Mouse (Mus musculus) heart, embryonic 14.5 days (tissue): ENCODE data around the gene Olfr316. TPM values are rescaled to one million over a fixed set of nuclear protein-coding genes. Genes with fewer than 3 reads are reported as not detected.
"Not testable (repeated sequence)": the region's sequence is repeated elsewhere in the genome, so short reads cannot be mapped to it uniquely, and the experiment has no call there.

Experiments
- ATAC-seq: fragments of 200-750 bp; cut with Nextera tagmentation; 2 replicates; pipeline ENCODE4 v1.8.0; 2017; ENCODE audit warnings: low read depth, moderate TSS enrichment; ENCODE audit not compliant: insufficient number of reproducible peaks, insufficient read depth, low FRiP score
- H3K27ac ChIP-seq, 2 experiments: fragments of 200-500 bp in 1 of 2; fragments of 300-500 bp in 1 of 2; sonication (generic) in 1 of 2; replicated peaks in 1 of 2; 2 replicates each; pipeline ENCODE4 v1.5.1; 2012 to 2014; ENCODE audit warnings: low read depth in 2 of 2, low read length in 2 of 2, control low read depth in 1 of 2, mild to moderate bottlenecking in 1 of 2, mixed read lengths in 1 of 2; ENCODE audit not compliant: control insufficient read depth in 1 of 2, insufficient read depth in 1 of 2
- H3K27me3 ChIP-seq: fragments of 300-500 bp; sonication (generic); 2 replicates; pipeline ENCODE4 v1.6.1; 2014; ENCODE audit warnings: mild to moderate bottlenecking, low read length, control low read depth; ENCODE audit not compliant: control insufficient read depth, insufficient read depth
- H3K36me3 ChIP-seq: fragments of 300-500 bp; sonication (generic); 2 replicates; pipeline ENCODE4 v1.6.1; 2014; ENCODE audit warnings: mild to moderate bottlenecking, control low read depth, low read length, mixed read lengths; ENCODE audit not compliant: control insufficient read depth, insufficient read depth
- H3K4me1 ChIP-seq, 2 experiments: fragments of 200-500 bp in 1 of 2; fragments of 300-500 bp in 1 of 2; sonication (generic) in 1 of 2; 2 replicates each; pipeline ENCODE4 v1.6.1; 2012 to 2014; ENCODE audit warnings: low read length in 2 of 2, control low read depth in 1 of 2, mixed read lengths in 1 of 2; ENCODE audit not compliant: control insufficient read depth in 2 of 2, insufficient read depth in 2 of 2
- H3K4me2 ChIP-seq: fragments of 300-500 bp; sonication (generic); 2 replicates; pipeline ENCODE4 v1.6.1; 2014; ENCODE audit warnings: mild to moderate bottlenecking, low read length
- H3K4me3 ChIP-seq, 2 experiments: fragments of 200-500 bp in 1 of 2; fragments of 300-500 bp in 1 of 2; sonication (generic) in 1 of 2; 2 replicates each; pipeline ENCODE4 v1.5.1; 2012 to 2014; ENCODE audit warnings: low read length in 2 of 2, mild to moderate bottlenecking in 2 of 2, control low read depth in 1 of 2, low read depth in 1 of 2, moderate library complexity in 1 of 2; ENCODE audit not compliant: control insufficient read depth in 1 of 2, insufficient read depth in 1 of 2
- H3K9ac ChIP-seq: fragments of 300-500 bp; sonication (generic); 2 replicates; pipeline ENCODE4 v1.6.1; 2014; ENCODE audit warnings: mild to moderate bottlenecking, low read length
- H3K9me3 ChIP-seq: fragments of 300-500 bp; sonication (generic); 2 replicates; pipeline ENCODE4 v1.6.1; 2016; ENCODE audit warnings: low read length, control low read depth; ENCODE audit not compliant: control insufficient read depth
- WGBS: fragments of 180-500 bp; shearing (Covaris S2); extraction: QIAGEN DNeasy Blood & Tissue Kit; methylation state at CpG from one replicate; pipeline ENCODE4 v1.1.7; 2014; 5-methylcytosine and 5-hydroxymethylcytosine counted together
- polyA plus RNA-seq: library from polyadenylated mRNA; unstranded; fragments of >200 nt; fragmentation: Nextera tagmentation; extraction: Ambion mirVana; gene quantifications from 2 replicates; pipeline ENCODE4 v1.2.1, GENCODE M21; 2014

Gene Olfr316
- polyA plus RNA-seq, result not detected in 2 replicates

DNA sequence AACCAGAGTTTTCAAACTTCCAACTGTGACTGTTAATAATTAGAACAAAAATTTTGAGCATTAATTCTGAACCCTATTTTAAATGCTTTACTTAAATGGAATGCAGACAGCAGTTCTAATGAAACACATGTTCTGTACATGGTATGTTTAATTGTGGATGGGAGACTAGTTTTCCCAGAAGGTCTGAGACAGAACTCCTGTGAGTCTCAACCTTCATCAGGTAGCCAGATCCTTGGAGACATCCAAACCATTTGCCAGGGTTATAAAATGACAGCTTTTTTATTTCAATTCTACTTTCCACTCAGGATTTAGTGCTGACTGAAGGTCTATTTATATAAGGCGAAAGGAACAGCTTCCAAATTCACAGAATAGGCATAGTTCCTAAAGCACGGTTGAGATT lies at the start of gene Olfr316:
Olfr316 (plus strand) TSS at position 301 of the 400 bp plus-strand sequence.
- WGBS, result 74% methylated on average over 2 of the region's 2 CpGs

DNA sequence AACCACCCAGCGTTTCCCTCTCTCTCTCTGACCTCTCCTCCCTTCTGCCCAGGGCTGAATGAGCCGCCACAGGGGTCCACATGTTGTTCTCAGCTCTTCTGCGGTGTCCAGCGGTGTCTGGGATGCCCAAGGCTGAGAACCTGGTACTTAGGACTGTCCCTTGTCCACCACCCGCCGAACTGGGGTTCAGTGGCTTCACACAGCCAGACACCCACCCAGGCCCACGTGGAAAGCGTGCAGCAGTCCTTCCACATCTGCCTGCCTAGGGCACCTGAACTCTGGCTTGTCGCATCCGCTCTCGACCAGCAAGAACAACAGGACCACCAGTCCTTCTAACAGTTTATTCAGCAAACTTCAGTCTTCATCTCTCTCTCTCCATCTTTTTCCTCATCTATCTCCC lies 43.4 kb upstream of the Olfr316 start:
- Histone ChIP-seq H3K4me1 (no peaks in the 10 kb centered on the region), H3K36me3 (no peaks in the 10 kb centered on the region), H3K4me3 (no peak overlapping the region), H3K9me3 (no peaks in the 10 kb centered on the region), H3K27ac (no peak overlapping the region), H3K9ac (no peak overlapping the region), H3K27me3 (no peaks in the 10 kb centered on the region), H3K4me2 (no peak overlapping the region)
- whole genome bisulfite sequencing, result 71% methylated on average over 11 of the region's 11 CpGs
- ATAC-seq, result no peak

More for the DNA sequence above, at the start of gene Olfr316:
- Histone ChIP-seq H3K36me3 (no peaks in the 10 kb centered on the region), H3K27me3 (no peaks in the 10 kb centered on the region), H3K4me3 (no peak within 1 kb of the TSS), H3K9ac (no peak within 1 kb of the TSS), H3K4me1 (no peaks in the 10 kb centered on the region), H3K9me3 (no peaks in the 10 kb centered on the region), H3K27ac (no peak within 1 kb of the TSS), H3K4me2 (no peak within 1 kb of the TSS)
- ATAC-seq, result no peak

DNA sequence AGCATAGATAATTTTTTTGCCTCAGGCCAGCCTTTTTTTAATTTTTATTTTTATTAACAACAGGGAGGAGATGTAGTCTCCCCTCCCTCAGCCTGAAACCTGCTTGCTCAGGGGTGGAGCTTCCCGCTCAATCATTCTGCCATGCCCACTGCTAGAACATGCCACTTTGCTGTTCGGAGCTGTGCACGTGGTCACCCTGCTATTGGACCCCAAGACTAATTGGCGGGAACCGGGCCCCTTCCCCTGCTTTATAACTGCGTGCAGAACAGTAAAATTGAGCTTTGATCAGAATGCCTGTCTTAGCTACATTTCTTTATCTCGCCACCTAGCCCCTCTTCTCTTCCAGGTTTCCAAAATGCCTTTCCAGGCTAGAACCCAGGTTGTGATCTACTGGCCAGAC lies 34.8 kb upstream of the Olfr316 start:
- not testable (repeated sequence) for ATAC-seq, H3K4me2 ChIP-seq, H3K9ac ChIP-seq, H3K4me3 ChIP-seq, H3K27ac ChIP-seq, H3K36me3 ChIP-seq, H3K4me1 ChIP-seq, H3K27me3 ChIP-seq, H3K9me3 ChIP-seq
- WGBS, result 92% methylated on average over 6 of the region's 7 CpGs

DNA sequence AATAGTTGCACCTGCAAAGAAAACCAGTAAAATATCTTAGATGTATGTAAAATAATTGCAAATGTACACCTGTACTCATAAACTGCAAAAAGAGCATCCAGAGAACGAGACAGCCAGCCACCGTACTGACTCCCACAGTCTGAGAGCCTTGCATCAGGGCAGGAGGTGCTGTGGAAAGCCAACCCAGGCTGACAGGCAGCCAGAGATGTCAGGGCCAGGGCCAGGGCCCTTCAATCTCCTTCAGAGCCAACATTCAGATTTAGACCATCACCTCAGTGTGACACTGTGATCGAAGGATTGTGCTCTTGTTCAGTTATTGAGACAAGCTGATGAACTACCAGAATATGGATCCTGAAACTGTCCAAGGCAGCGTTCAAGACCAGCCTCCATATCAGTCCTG lies 32.8 kb upstream of the Olfr316 start:
- H3K27me3 ChIP-seq, result no peaks in the 10 kb centered on the region
- H3K4me2 ChIP-seq, result no peak overlapping the region
- no peaks in the 10 kb centered on the region for H3K9me3 ChIP-seq
- WGBS, result 79% methylated on average over 4 of the region's 4 CpGs
- no peak overlapping the region for H3K4me3 ChIP-seq
- no peak overlapping the region for H3K9ac ChIP-seq
- H3K4me1 ChIP-seq, result no peaks in the 10 kb centered on the region
- H3K27ac ChIP-seq, result no peak overlapping the region
- no peak for ATAC-seq
- no peaks in the 10 kb centered on the region for H3K36me3 ChIP-seq

DNA sequence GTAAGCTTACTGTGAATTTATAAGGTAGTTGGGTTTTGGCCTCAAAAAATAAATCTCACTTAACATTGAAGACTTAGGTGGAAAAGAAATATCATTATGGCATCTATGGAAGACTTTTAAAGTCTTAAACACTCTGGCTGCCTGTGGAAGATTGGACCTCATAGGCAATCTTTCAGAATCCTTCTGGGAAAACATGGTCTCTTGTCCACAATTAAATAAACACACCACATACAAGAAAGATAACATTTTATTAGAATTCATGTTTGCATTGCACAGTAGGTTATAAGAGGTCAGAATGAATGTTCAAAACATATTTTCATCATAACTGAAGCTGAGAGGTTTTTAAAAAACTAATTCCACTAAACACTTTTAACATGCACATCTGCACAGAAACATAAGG lies 28.6 kb upstream of the Olfr316 start, which contains the start of gene Olfr318:
Olfr318 (minus strand) TSS at position 101 of the 400 bp plus-strand sequence.
- H3K9me3 ChIP-seq, result no peaks in the 10 kb centered on the region
- H3K4me3 ChIP-seq, result no peak within 1 kb of the TSS
- no peaks in the 10 kb centered on the region for H3K27me3 ChIP-seq
- no peak within 1 kb of the TSS for H3K4me2 ChIP-seq
- H3K36me3 ChIP-seq, result no peaks in the 10 kb centered on the region
- no peak within 1 kb of the TSS for H3K9ac ChIP-seq
- no peak for ATAC-seq
- no peaks in the 10 kb centered on the region for H3K4me1 ChIP-seq
- H3K27ac ChIP-seq, result no peak within 1 kb of the TSS

DNA sequence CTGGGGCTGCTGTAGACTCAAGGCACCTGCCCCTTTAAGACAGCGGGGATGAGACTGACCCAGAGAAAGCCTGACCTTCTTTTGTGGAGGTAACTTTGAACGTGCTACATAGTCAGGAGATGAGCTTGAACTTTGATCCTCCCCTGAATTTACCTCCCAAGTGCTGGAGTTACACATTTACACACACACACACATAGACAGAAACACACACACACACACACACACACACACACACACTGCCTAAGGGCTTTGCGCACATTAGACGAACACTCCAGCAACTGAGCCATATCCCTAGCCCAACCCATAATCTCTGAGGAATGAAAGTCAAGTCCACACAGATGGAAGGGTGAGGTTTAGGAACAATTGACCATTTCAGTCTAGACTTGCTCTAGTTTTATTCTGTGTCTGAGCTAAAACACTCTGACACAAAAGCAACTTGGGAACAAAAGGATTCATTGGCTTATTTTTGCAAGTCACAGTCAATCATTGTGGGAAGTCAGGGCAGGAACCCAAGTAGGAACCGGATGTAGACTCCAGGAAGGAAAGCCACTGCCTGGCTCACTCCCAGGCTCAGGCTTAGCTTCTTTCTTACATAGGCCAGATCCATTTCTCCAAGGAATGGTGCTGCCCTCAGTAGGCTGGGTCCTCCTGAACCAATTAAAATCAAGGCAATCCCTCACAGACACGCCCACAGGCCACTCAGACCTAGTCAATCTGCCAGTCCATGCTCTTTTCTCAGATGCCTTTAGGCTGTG lies 24.5 kb upstream of the Olfr316 start:
- not testable (repeated sequence) for H3K27ac ChIP-seq, H3K4me1 ChIP-seq, H3K4me2 ChIP-seq, H3K9ac ChIP-seq, H3K4me3 ChIP-seq, H3K9me3 ChIP-seq, H3K27me3 ChIP-seq, ATAC-seq, H3K36me3 ChIP-seq
- WGBS, result 84% methylated on average over 6 of the region's 6 CpGs

DNA sequence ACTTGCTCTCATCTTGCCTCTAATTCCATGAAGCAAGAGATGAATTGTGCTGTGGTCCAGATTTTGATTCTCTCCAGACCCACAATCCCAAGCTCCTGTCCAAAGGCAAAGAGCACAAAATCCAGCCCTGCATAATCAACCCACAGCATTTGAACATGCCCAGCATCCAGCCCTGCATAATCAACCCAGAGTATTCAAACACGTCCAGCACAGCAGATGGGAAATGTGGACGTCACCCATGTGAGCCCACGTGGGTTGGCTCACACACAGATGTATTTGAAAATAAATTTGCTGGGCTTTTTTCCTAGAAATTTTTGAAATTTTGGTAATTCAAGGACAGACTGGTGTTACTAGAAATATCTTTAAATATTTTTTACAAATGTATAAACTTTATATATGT lies 19.2 kb upstream of the Olfr316 start:
- no peak overlapping the region for H3K9ac ChIP-seq
- no peaks in the 10 kb centered on the region for H3K36me3 ChIP-seq
- H3K4me2 ChIP-seq, result no peak overlapping the region
- WGBS, result 54% methylated on average over 3 of the region's 3 CpGs
- no peak for ATAC-seq
- no peaks in the 10 kb centered on the region for H3K4me1 ChIP-seq
- H3K4me3 ChIP-seq, result no peak overlapping the region
- H3K27ac ChIP-seq, result no peak overlapping the region
- H3K27me3 ChIP-seq, result no peaks in the 10 kb centered on the region
- H3K9me3 ChIP-seq, result no peaks in the 10 kb centered on the region

DNA sequence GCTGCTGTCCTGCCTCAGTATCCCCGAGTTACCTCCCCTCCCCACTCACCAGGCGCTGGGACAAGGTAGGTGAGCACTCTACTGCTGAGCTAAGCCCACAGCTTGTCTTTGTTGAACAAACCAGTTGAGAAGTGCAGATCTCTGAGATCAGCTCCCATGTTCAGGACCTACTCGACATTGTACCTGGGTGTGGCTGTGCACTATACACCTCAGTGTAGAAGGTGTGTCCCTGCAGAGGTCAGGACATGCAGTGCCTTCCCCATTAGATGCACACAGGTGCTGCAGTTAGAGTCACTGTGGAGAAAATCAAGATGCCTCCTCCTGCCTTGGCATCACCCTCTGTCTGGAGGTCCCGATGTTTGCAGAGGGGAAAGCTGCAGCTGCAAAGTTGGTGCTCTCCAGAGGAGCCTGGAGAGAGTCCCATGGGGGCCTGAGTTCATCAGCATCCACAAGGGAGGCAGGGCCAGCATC lies 13.7 kb upstream of the Olfr316 start, which contains the start of gene Olfr317:
Olfr317 (minus strand) TSS at position 421 of the 471 bp plus-strand sequence.
- Histone ChIP-seq H3K36me3 (no peaks in the 10 kb centered on the region), H3K9ac (no peak within 1 kb of the TSS), H3K27ac (no peak within 1 kb of the TSS), H3K4me2 (no peak within 1 kb of the TSS), H3K9me3 (no peaks in the 10 kb centered on the region), H3K4me3 (no peak within 1 kb of the TSS), H3K4me1 (no peaks in the 10 kb centered on the region), H3K27me3 (no peaks in the 10 kb centered on the region)
- WGBS, result 66% methylated on average over 4 of the region's 4 CpGs
- no peak for ATAC-seq
